Mouse (Mus musculus) MEL (cell line): ENCODE results near the gene Gm9573. TPM values are rescaled to one million over a fixed set of nuclear protein-coding genes. Genes with fewer than 3 reads are reported as not detected.

Experiments
- DNase-seq: peaks from one replicate; pipeline ENCODE4 v3.0.0; 2011; ENCODE audit warnings: low read depth, low spot score
- H3K27ac ChIP-seq: 2 replicates; pipeline ENCODE4 v1.5.1; 2012; ENCODE audit warnings: low read depth, mild to moderate bottlenecking, control low read depth, low read length, moderate library complexity; ENCODE audit not compliant: control insufficient read depth
- H3K27me3 ChIP-seq, 2 experiments: fragments of 150-350 bp in 1 of 2; sonication (generic) in 1 of 2; 2 replicates each; pipeline ENCODE4 v1.6.1; 2012; ENCODE audit warnings: low read length in 2 of 2, mild to moderate bottlenecking in 2 of 2, improper control_type of control experiment in 1 of 2, moderate library complexity in 1 of 2; ENCODE audit not compliant: insufficient read depth in 2 of 2, control insufficient read depth in 1 of 2
- H3K36me3 ChIP-seq, 2 experiments: 2 replicates each; pipeline ENCODE4 v1.6.1; 2012 to 2014; ENCODE audit warnings: low read length in 2 of 2, improper control_type of control experiment in 1 of 2, inconsistent platforms in 1 of 2, mild to moderate bottlenecking in 1 of 2; ENCODE audit not compliant: insufficient read depth in 2 of 2, control insufficient read depth in 1 of 2
- H3K4me1 ChIP-seq, 2 experiments: fragments of 150-350 bp in 1 of 2; sonication (generic) in 1 of 2; 2 replicates each; pipeline ENCODE4 v1.6.1; 2012; ENCODE audit warnings: low read length in 2 of 2, improper control_type of control experiment in 1 of 2, mild to moderate bottlenecking in 1 of 2; ENCODE audit not compliant: insufficient read depth in 2 of 2, control insufficient read depth in 1 of 2
- H3K4me3 ChIP-seq, 2 experiments: fragments of 150-350 bp in 1 of 2; sonication (generic) in 1 of 2; 2 replicates each; pipeline ENCODE4 v1.5.1; 2012; ENCODE audit warnings: low read depth in 2 of 2, low read length in 2 of 2, mild to moderate bottlenecking in 2 of 2, moderate library complexity in 2 of 2, control low read depth in 1 of 2, improper control_type of control experiment in 1 of 2; ENCODE audit not compliant: control insufficient read depth in 1 of 2, insufficient read depth in 1 of 2
- H3K79me2 ChIP-seq: 2 replicates; pipeline ENCODE4 v1.6.1; 2012; ENCODE audit warnings: mild to moderate bottlenecking, low read length, moderate library complexity; ENCODE audit not compliant: control insufficient read depth, poor library complexity, insufficient read depth
- H3K9ac ChIP-seq: 2 replicates; pipeline ENCODE4 v1.6.1; 2012; ENCODE audit warnings: low read depth, mild to moderate bottlenecking, control low read depth, low read length, moderate library complexity; ENCODE audit not compliant: control insufficient read depth, poor library complexity, severe bottlenecking
- H3K9me3 ChIP-seq: fragments of 150-350 bp; sonication (generic); replicated peaks from 2 replicates; pipeline ENCODE4 v1.6.1; 2012; ENCODE audit warnings: mild to moderate bottlenecking, low read length, improper control_type of control experiment, moderate library complexity; ENCODE audit not compliant: insufficient read depth
- BHLHE40 ChIP-seq: IDR thresholded peaks from 2 replicates; pipeline ENCODE4 v1.6.1; 2012; ENCODE audit warnings: low read depth, mild to moderate bottlenecking, inconsistent platforms, low read length, improper control_type of control experiment, borderline replicate concordance
- CHD1 ChIP-seq: IDR thresholded peaks from 2 replicates; pipeline ENCODE4 v1.6.1; 2012; ENCODE audit warnings: low read depth, mild to moderate bottlenecking, inconsistent platforms, low read length, improper control_type of control experiment
- CTCF ChIP-seq, 3 experiments: IDR thresholded peaks in 2 of 3; conservative IDR thresholded peaks in 1 of 3; 2 replicates each; pipeline ENCODE4 v1.5.1; 2011 to 2012; ENCODE audit warnings: low read length in 3 of 3, low read depth in 2 of 3, mild to moderate bottlenecking in 2 of 3, improper control_type of control experiment in 1 of 3, inconsistent platforms in 1 of 3, mixed read lengths in 1 of 3, moderate library complexity in 1 of 3; ENCODE audit not compliant: control insufficient read depth in 1 of 3, insufficient read depth in 1 of 3, poor library complexity in 1 of 3, severe bottlenecking in 1 of 3
- ELF1 ChIP-seq: IDR thresholded peaks from 2 replicates; pipeline ENCODE4 v1.6.1; 2014; ENCODE audit warnings: low read depth, mild to moderate bottlenecking, inconsistent platforms, low read length, improper control_type of control experiment, moderate library complexity
- JUND ChIP-seq: IDR thresholded peaks from 2 replicates; pipeline ENCODE4 v1.6.1; 2011; ENCODE audit warnings: low read depth, mild to moderate bottlenecking, improper control_type of control experiment, low read length
- KAT2A ChIP-seq: conservative IDR thresholded peaks from 2 replicates; pipeline ENCODE4 v1.6.1; 2012; ENCODE audit warnings: low read depth, low read length, improper control_type of control experiment, inconsistent platforms
- MEF2A ChIP-seq: IDR thresholded peaks from 2 replicates; pipeline ENCODE4 v1.6.1; 2014; ENCODE audit warnings: low read depth, mild to moderate bottlenecking, inconsistent platforms, low read length, improper control_type of control experiment; ENCODE audit not compliant: poor library complexity, insufficient replicate concordance, severe bottlenecking; ENCODE audit errors: extremely low read depth
- MXI1 ChIP-seq: IDR thresholded peaks from 2 replicates; pipeline ENCODE4 v1.6.1; 2011; ENCODE audit warnings: mild to moderate bottlenecking, low read depth, low read length, improper control_type of control experiment
- NRF1 ChIP-seq: IDR thresholded peaks from 2 replicates; pipeline ENCODE4 v1.6.1; 2014; ENCODE audit warnings: low read depth, mild to moderate bottlenecking, inconsistent platforms, low read length, improper control_type of control experiment, moderate library complexity; ENCODE audit not compliant: poor library complexity, insufficient read depth, severe bottlenecking
- RAD21 ChIP-seq: IDR thresholded peaks from 2 replicates; pipeline ENCODE4 v1.6.1; 2011; ENCODE audit warnings: mild to moderate bottlenecking, low read depth, low read length, improper control_type of control experiment
- RCOR1 ChIP-seq: IDR thresholded peaks from 2 replicates; pipeline ENCODE4 v1.6.1; 2012; ENCODE audit warnings: low read depth, mild to moderate bottlenecking, inconsistent platforms, low read length, improper control_type of control experiment
- SMC3 ChIP-seq: IDR thresholded peaks from 2 replicates; pipeline ENCODE4 v1.6.1; 2011; ENCODE audit warnings: low read depth, low read length, improper control_type of control experiment
- ZMIZ1 ChIP-seq: IDR thresholded peaks from 2 replicates; pipeline ENCODE4 v1.6.1; 2012; ENCODE audit warnings: low read depth, mild to moderate bottlenecking, inconsistent platforms, low read length, improper control_type of control experiment, moderate library complexity
- polyA plus RNA-seq, 2 experiments: library from polyadenylated mRNA; stranded (reverse) in 1 of 2; unstranded in 1 of 2; fragments of >175 nt in 1 of 2; fragments of >200 nt in 1 of 2; gene quantifications; 2 replicates each; pipeline versions ENCODE4 v1.2.1 to v1.2.4; 2012; ENCODE audit warnings: low replicate concordance in 2 of 2, low read depth in 1 of 2; ENCODE audit not compliant: insufficient read length in 2 of 2, insufficient read depth in 1 of 2, missing spikeins in 1 of 2
- total RNA-seq: library from RNA; depleted of rRNA; stranded (reverse); fragments of 300-350 nt; gene quantifications from 2 replicates; pipeline ENCODE4 v1.2.3, GENCODE M21; 2012

The Gm9573 gene
- total and polyA plus RNA-seq, 3 experiments: not detected

DNA sequence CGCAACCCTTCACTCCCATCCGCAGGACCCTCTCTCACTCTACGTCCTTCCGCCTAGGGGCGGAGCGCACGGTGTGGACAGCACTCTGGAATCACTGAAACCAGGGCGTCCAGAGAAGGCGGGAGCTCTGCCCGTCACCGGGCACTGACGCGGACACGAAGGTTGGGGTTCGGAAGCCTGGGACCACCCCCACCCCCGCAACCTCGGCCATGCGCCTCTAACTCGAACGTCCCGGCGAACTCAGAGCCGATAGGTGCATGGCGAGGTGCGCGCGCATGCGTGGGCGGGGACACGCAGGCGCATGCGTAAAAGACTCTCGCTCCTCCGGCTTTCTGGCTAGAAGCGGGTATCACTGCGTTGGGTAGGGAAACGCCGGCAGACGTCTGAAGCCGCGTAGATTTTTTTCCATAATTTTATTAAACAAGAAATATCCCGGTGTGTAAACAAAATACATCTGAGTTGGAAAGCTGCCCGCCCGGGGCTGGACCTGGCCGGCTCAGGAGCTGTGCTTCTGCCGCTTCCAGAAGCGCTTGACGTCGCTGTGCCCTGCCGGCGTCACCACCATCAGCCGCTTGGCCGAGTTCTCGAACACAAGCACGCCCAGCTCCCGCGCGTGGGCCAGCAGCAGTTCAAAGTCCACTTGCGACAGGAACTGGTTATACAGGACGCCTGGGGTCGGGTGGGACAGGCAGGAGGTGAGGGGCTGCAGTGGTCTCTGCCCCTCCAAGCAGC, 41.1 kb upstream of the Gm9573 start, which contains the start of gene Vars2 (continued):
- TF ChIP-seq RAD21 (no peak), MEF2A (no peak)
- TF ChIP-seq, all 39 proteins: peak for 14

DNA sequence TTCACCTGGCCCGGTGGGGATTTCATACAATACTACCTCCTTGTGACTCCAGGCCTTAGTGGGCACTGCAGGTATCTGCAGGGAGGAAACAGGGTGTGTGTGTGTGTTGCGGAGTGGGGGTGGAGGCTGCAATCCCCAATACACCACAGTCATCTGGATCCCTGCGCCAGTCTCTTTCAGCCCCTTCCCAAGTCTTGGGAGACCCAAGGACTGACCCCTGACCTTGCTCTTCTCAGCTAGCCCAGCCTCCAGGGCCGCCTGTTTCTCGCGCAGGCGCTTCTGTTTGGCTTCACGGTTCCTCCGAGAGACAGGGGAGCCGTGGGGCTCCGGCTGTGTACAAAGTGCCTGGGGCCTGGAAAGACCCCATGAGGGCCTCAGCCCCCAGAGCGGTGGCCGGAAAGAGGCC, 40.4 kb upstream of the Gm9573 start:
- DNase-seq: peak; percentile 72
- peaks cover 0 to 4% of the 10 kb centered on the region in 2 experiments; a peak in 2 of 4 replicates for H3K4me1 ChIP-seq
- H3K9ac ChIP-seq: peak overlapping the region; percentile 80
- H3K36me3 ChIP-seq: no peaks in the 10 kb centered on the region
- H3K79me2 ChIP-seq: peaks cover 6% of the 10 kb centered on the region
- peak overlapping the region; percentile 42 for H3K27ac ChIP-seq
- TF ChIP-seq NRF1 (peak; percentile 68), RCOR1 (no peak), ZMIZ1 (peak; percentile 31; the same call in 1 of the 2 replicates), CHD1 (0 out of 2 replicates have a peak, but pooled peaks have one; percentile 24)
- TF ChIP-seq, all 39 proteins: peak for 3
- peak overlapping the region; percentile 71 to 86 for H3K4me3 ChIP-seq
- no peaks in the 10 kb centered on the region for H3K9me3 ChIP-seq
- no peaks in the 10 kb centered on the region for H3K27me3 ChIP-seq

DNA sequence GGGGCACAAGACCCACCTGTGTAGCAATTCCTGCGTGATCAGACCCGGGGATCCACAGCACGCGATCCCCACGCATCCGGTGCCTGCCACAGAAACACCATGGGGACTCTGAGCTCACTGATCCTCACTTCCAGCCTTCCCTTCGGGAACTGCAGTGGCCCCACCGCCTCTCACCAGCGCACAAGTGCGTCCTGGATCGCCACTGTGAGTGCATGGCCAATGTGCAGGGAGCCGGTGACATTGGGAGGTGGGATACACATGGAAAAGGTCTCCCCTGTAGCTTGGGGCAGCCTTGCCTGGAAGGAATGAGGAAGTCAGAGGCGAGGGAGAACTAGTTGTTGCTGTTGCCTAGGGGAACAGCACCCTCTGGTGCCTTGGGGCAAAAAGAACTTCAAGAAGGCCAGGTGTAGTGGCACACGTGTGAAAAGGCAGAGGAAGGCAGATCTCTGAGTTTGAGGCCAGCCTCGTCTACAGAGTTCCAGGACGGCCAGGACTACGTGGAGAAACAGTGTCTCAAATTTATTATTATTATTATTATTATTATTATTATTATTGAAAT, 39.6 kb upstream of the Gm9573 start:
- peak; percentile 84 for DNase-seq
- Histone ChIP-seq H3K4me3 (no peak overlapping the region; a peak in 1 of 4 replicates), H3K27me3 (no peaks in the 10 kb centered on the region), H3K9ac (no peak overlapping the region), H3K9me3 (no peaks in the 10 kb centered on the region), H3K79me2 (peaks cover 6% of the 10 kb centered on the region), H3K4me1 (peaks cover 0 to 4% of the 10 kb centered on the region in 2 experiments; a peak in 2 of 4 replicates), H3K36me3 (no peaks in the 10 kb centered on the region), H3K27ac (no peak overlapping the region)
- TF ChIP-seq BHLHE40 (no peak), MXI1 (no peak), CTCF (IDR thresholded peaks at IDR 0.05 in 2 of 3, conservative IDR thresholded peaks at IDR 0.05 in 1 of 3; ENCODE audit: control insufficient read depth in 1 of 3, insufficient read depth in 1 of 3, low read depth in 2 of 3, low read length in 3 of 3, poor library complexity in 1 of 3, severe bottlenecking in 1 of 3) (peak; percentile 28 to 74 (median 68); a peak in 5 of 6 replicates), KAT2A (no peak), ELF1 (0 out of 2 replicates have a peak, but pooled peaks have one; percentile 14), SMC3 (peak; percentile 44), RCOR1 (no peak), ZMIZ1 (no peak), RAD21 (peak; percentile 60), JUND (no peak)
